Mouse (Mus musculus): ENCODE results near the gene Rpl23.

DNA sequence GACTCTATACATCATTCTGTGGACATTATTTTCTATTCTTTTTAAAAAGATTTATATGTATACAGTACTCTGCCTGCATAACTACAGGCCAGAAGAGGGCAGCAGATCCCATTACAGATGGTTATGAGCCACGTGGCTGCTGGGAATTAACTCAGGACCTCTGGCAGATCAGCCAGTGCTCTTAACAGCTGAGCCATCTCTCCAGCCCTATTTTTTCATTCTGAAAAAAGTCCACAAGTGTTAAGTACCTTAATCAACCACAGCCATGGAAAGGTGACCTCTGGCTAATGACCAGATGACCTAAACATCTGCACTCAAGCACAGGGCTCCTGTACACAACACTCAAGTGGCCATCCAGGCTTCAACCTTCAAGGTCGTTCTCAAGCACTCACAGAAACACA is 5.1 kb downstream of the Rpl23 start:
- TF ChIP-seq CTCF (IDR thresholded peaks at IDR 0.05; ENCODE audit: control insufficient read depth, insufficient read depth, insufficient read length) = no peak
- peak; percentile 2 for TF ChIP-seq USF1 (IDR thresholded peaks at IDR 0.05; ENCODE audit: low read depth)
- no peak for TF ChIP-seq FOSL1 (IDR thresholded peaks at IDR 0.05; ENCODE audit: insufficient read depth, low read length, poor library complexity, severe bottlenecking)
- TF ChIP-seq MAX (IDR thresholded peaks at IDR 0.05) = peak; percentile 71
- TF ChIP-seq CEBPB (IDR thresholded peaks at IDR 0.05; ENCODE audit: low read depth) = no peak
- TF ChIP-seq MYOG (IDR thresholded peaks at IDR 0.05; ENCODE audit: control insufficient read depth, extremely low read depth, insufficient read length) = no peak
- no peak for TF ChIP-seq MYOD1 (IDR thresholded peaks at IDR 0.05; ENCODE audit: control insufficient read depth, insufficient read length, low read depth)

Data from C2C12 (cell line).